Mouse (Mus musculus) G1E (cell line): ENCODE measurements at regions not wholly inside any gene's neighbourhood (a gene's known extent, or its start where the extent isn't known, plus 50 kb on each side); places are given as distances from the start of the nearest gene placed in this dataset.

Experiments
- CTCF ChIP-seq: IDR thresholded peaks from 2 replicates; pipeline ENCODE4 v1.5.1; 2012; ENCODE audit warnings: low read depth, low read length, inconsistent platforms, mixed read lengths
- GATA1 ChIP-seq: IDR thresholded peaks from 2 replicates; pipeline ENCODE4 v1.6.1; 2012; ENCODE audit warnings: borderline replicate concordance, low read length, inconsistent platforms, mixed read lengths
- GATA2 ChIP-seq: IDR thresholded peaks from 2 replicates; pipeline ENCODE4 v1.6.1; 2012; ENCODE audit warnings: low read depth, low read length, inconsistent platforms, borderline replicate concordance
- POLR2AphosphoS5 ChIP-seq: IDR thresholded peaks from 2 replicates; pipeline ENCODE4 v1.6.1; 2012; ENCODE audit warnings: low read depth, low read length, inconsistent platforms; ENCODE audit not compliant: insufficient replicate concordance
- TAL1 ChIP-seq: conservative IDR thresholded peaks from 2 replicates; pipeline ENCODE4 v1.6.1; 2012; ENCODE audit warnings: low read depth, low read length, inconsistent platforms, mixed read lengths

GRCm38 (mm10) chr2:94748161-94748711, 310.3 kb upstream of the Api5 start:
- TF ChIP-seq CTCF, result no peak
- no peak for TF ChIP-seq GATA1
- TF ChIP-seq GATA2, result no peak
- no peak for TF ChIP-seq TAL1
- no peak for TF ChIP-seq POLR2AphosphoS5
